Mouse (Mus musculus) kidney, postnatal 36 days (tissue): ENCODE data around the gene Slc38a2.

Experiments
- DNase-seq, 2 experiments: peaks; one replicate each; pipeline ENCODE4 v3.0.0; 2021 to 2022; ENCODE audit warnings: mixed read lengths in 2 of 2

The Slc38a2 gene

GRCm38 (mm10) chr15:96718466-96718865, 18.9 kb upstream of the Slc38a2 start:
- peak in 1 of 2 experiments; percentile 47 for DNase-seq

- DNase-seq, result no peak
Observed at GRCm38 (mm10) chr15:96717181-96717580, 17.7 kb upstream of the Slc38a2 start.

- DNase-seq, result no peak
Observed at GRCm38 (mm10) chr15:96716371-96716770, 16.8 kb upstream of the Slc38a2 start.

GRCm38 (mm10) chr15:96715692-96716080, 16.2 kb upstream of the Slc38a2 start:
- DNase-seq, result no peak

GRCm38 (mm10) chr15:96715079-96715691, 15.7 kb upstream of the Slc38a2 start:
- DNase-seq, result no peak

- DNase-seq, result no peak
Observed at GRCm38 (mm10) chr15:96714676-96715016, 15.1 kb upstream of the Slc38a2 start.

GRCm38 (mm10) chr15:96713758-96714675, 14.5 kb upstream of the Slc38a2 start:
- DNase-seq, result no peak

- DNase-seq, result no peak
Observed at GRCm38 (mm10) chr15:96712338-96712737, 12.8 kb upstream of the Slc38a2 start.

GRCm38 (mm10) chr15:96711664-96712063, 12.1 kb upstream of the Slc38a2 start:
- no peak for DNase-seq

- peak in 1 of 2 experiments; percentile 51 for DNase-seq
Observed at GRCm38 (mm10) chr15:96710352-96711114, 11.0 kb upstream of the Slc38a2 start.

GRCm38 (mm10) chr15:96709491-96710351, 10.2 kb upstream of the Slc38a2 start:
- peak; percentile 96 to 99 for DNase-seq

GRCm38 (mm10) chr15:96708976-96709490, 9.5 kb upstream of the Slc38a2 start:
- DNase-seq, result peak in 1 of 2 experiments; percentile 14

GRCm38 (mm10) chr15:96708428-96708827, 8.9 kb upstream of the Slc38a2 start:
- no peak for DNase-seq

GRCm38 (mm10) chr15:96707936-96708335, 8.4 kb upstream of the Slc38a2 start:
- no peak for DNase-seq

GRCm38 (mm10) chr15:96702466-96703031, 3.0 kb upstream of the Slc38a2 start:
- DNase-seq, result no peak

- DNase-seq, result no peak
Observed at GRCm38 (mm10) chr15:96700766-96701165, 1.2 kb upstream of the Slc38a2 start.

GRCm38 (mm10) chr15:96698658-96699448, 677 bp downstream of the Slc38a2 start:
- DNase-seq, result peak; percentile 79 to 91

- peak in 1 of 2 experiments; percentile 43 for DNase-seq
Observed at GRCm38 (mm10) chr15:96697901-96698657, 1.5 kb downstream of the Slc38a2 start.

GRCm38 (mm10) chr15:96696486-96697284, 2.8 kb downstream of the Slc38a2 start:
- DNase-seq, result no peak
